Mouse (Mus musculus): ENCODE measurements at regions not wholly inside any gene's neighbourhood (a gene's known extent, or its start where the extent isn't known, plus 50 kb on each side); places are given as distances from the start of the nearest gene placed in this dataset.

- DNase-seq, result no peak
These were observed 204.6 kb upstream of the Tlr4 start for GRCm38 (mm10) chr4:66622650-66623394.

DNA sequence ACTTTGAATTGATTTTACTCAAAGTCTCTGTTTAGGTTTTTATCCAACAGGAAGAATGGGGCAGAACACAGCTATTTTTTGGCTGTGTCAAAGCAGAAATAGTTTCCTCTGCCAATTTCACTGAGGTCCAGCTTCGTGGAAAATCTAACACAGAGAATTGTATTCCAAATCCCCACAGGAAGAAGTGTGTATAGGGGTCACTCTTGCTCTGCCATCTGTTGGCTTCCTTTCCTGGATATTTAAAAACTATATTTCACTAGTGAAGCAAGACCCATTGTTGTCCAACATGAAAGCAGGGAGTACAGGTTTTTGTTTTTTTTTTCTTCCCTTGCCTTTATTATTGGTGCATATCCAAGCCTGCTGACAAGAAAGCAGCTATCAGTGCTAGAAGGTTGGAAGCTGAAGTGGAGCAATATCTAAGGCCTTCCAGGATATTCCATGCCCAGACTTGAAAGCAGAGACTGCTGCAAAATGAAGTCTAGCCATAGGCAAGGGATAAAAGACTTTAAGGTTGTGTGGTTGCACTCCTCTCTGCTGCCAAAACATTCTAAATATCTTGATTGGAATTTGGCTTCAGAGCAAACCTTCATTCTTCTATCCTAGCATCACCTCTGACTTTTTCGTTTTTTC, 208.5 kb upstream of the Tlr4 start:
- DNase-seq, result no peak

DNA sequence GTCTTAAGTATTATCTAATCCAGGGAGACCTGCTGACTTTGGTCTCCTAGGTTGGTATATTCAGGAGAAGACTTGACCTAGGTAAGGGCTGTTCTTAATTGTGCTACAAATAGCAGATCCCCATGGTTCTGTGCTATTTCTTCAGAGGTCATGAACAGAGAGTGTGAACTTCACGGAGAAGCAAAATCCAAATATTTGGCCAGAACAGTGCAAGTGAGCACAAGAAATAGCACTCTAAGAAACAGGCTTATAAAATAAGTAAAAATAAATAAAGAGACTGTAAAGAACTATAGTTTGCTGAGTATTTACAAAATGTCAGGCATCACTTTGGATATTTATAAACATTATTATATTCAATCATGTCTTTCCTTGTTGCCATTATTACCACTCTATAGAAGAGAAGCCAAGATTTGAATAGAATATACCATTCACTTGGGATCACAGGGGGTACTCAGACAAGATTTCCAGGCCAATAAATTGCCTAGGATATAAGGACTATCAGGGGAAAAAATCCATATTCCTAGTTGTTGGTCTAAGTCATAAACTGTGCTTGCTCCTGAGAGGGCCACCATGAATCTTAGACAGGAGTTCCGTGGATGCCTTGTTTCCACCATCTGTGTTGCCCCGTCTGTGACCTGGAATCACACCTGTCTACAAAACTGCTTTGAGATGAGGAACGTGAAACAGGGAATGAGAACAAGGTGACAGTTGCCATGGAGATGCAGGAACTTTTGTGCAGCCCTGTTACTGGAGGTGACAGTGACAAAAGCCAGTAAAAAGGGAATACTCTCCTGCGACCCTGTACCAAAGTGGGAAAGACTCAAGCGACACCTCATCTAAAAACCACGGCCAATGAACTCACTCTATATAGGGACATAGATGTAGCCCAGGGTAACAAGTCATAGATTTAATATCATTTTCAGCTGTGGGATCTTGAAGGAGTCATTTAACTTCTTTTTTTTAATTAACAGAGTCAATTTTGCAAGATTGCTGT, 209.3 kb upstream of the Tlr4 start:
- no peak for DNase-seq

GRCm38 (mm10) chr4:66617101-66617500, 210.3 kb upstream of the Tlr4 start:
- DNase-seq, result no peak

- no peak for DNase-seq
These were observed 200.4 kb upstream of the Astn2 start for GRCm38 (mm10) chr4:66604849-66605248.

DNA sequence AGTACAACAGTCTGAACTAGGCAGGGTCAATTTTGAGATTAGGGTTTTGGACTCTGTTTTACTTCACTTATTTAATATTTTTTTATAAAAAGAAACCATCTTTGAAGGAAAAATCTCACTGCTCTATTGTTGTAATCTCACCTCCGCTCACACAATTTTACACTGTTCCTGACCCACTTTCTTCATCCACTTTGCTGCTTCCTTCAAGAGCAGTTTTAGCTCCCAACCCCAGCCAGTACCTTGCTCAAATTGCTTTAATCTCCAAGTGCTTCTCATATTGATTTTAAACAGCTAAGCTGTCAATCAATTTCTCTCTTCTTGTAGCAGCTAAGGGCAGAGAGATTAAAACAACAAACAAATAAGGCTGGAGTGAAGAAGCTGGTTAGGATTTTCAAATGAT, 194.3 kb upstream of the Astn2 start:
- no peak for DNase-seq

DNA sequence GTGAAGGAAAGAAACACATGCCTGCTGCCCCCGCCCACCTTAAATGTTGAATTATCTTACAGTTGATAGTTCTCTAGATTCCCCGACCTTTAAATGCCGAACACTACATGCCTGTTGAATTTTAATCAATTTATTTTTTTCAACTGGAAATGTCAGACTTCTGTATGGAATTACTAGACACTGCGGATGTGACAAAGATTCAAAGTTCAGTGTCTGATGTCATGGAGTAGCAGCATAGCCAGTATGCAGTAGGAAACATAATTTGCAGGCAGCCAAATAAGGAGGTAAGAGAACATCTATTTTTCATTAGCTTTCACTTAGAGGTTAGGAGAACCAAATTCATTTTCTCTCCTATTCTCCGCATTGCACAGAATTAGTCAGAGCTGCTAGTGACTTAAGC, 182.2 kb upstream of the Astn2 start:
- no peak for DNase-seq

DNA sequence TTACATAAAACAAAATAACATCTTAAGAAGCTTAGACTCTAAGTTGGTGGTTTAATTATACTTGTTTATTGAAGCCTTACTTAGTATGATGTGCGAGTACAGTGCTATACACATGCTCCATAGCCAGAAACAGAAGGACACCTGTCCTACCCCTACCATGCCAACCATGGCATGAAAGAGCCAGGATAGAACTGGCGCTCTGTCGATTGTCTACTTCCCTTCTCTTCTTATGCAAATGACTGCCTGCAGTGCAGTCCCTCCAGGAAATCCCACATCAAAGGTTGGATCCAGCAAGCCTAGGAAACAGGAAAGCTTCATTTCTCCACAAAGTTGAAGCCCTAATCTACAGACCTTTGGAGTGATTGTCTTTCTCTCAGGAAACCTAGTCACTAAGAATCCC, 181.8 kb upstream of the Astn2 start:
- no peak for DNase-seq

GRCm38 (mm10) chr4:66556936-66557335, 152.5 kb upstream of the Astn2 start:
- DNase-seq, result no peak

DNA sequence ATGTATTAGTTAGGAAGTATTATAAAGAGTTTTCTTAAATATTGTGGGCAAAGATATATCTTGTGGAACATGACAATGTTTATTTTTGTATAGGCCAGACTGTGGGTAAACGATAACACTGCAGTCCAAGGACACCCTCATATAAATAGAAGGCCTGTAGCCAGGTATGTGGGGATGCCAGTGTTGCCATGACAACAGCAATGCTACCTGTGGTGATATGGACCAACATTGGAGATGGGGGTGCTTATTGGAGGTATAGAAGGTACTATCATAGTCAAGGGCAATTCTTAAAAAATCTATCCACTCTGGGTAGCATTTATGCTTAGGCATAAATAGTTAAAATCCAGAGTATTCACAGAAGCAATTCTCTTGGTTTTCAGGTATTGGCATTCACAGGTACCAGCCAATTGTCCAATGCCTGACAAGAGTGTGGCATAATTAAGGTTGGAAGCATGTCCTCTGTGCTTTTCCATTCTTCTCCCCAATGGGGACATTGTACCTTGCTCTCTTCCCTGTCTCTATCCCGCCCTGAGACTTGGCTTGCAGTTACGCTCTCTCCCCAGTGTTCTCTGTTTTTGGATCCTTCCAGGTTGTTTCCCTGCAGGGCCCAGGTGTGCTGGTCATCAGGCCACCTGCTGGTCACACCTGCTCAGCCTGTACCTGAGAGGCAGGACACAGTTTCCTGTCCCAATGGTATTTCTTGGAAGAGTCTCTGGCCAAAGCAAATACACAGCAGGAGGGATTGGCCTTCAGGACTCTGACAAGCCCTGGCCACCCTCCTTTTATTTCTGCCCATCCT, 146.1 kb upstream of the Astn2 start:
- DNase-seq, result no peak

- DNase-seq, result no peak
These were observed 138.5 kb upstream of the Astn2 start for GRCm38 (mm10) chr4:66542833-66543436.

DNA sequence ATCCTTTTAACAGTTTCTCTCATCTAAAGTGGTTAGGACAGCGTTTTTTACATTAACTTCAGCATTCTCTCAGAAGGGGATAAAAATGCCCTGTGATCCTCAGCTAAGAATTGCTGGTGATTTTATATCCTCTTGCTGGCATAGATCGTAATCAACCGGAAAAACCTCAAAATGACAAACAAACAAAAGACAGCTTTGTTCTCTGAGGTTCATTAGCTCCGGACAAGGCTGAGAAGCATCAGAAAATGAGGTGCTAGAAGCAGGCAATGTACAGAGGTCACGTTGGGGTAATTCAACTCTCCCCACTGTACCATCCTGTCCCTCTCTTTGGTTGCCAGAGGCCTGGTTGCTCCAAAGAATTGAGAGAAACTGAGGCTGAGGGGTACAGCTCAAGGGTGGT, 120.0 kb upstream of the Astn2 start:
- DNase-seq, result no peak

GRCm38 (mm10) chr4:66523886-66524245, 119.5 kb upstream of the Astn2 start:
- no peak for DNase-seq

DNA sequence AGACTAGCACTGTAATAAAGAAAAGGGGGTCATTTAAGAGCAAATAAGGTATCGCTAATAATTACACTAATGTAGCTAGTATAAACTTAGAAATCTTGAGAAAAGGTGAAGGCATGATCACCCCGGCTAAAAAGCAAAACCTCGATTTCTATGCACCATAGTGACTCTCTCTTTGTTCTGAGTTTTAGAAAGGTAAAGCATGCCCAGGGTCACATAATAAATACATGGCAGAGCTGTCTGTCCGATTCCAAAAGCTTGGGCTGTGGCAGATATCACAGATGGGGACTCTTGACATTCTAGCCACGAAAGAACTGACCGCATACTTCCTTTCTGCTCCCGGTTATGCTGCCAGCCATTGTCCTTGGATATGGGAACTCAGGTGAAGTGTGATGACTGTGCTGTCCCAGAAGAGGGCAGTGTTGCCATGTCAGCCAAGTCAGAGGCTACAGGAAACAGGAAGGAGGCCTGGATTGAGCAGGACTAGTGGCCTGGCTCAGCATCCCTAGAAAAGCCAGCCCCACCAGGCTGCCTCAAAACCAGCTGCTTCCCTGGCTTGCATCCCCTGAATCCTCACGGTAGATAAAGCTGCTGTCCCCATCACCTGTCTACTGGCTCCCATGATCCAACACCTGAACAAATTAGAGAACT, 119.0 kb upstream of the Astn2 start:
- no peak for DNase-seq

DNA sequence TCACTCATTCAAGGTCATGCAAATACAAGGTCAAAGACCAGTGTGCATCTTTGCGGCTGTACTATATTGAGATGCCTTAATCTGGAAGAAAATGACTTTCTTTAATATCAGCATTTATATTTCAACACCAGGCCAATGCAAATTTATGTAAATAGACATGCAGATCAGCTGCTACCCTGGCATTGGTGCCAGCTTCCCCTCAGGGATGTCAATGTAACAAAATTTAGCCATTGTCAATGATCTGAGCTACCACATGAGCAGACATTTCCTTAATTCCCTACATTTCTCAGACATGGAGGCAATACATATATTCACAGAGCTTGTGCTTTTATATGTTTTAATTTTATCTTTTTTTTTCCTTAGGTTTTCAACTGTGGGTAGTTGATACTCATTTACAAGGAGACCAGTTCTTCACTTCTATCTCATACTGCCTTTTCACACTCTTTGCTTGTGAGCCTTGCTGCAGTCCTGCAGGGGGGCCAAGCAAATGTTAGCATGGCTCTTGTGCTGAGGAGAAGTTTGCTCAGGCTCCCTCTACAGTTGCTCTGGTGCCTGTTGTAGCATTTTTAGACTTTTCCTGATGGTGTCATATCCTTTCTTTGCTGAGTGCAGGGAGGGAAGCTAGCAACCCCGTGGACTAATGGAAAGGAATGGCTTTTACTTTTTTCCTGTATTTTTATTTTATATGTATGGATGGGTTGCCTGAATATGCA, 117.8 kb upstream of the Astn2 start:
- DNase-seq, result no peak

DNA sequence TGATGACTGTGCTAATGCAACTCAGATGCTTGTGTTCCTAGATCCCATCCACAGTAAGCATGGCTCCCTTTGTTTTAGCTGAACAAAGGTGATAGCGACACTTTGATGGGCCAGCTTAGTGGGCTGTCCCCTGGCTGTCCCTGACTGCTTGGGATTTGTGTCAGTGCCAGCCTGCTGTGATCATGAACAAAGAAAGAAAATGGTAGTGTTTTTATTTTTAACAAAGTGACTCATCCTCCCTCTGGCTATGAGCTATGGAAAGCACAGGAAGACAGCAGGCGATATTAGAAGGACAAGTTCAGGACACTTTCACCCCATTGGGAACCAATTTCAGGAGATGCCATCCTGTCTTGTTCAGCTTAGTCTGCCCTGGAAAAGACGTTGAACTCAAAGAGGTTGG, 116.4 kb upstream of the Astn2 start:
- DNase-seq, result no peak

DNA sequence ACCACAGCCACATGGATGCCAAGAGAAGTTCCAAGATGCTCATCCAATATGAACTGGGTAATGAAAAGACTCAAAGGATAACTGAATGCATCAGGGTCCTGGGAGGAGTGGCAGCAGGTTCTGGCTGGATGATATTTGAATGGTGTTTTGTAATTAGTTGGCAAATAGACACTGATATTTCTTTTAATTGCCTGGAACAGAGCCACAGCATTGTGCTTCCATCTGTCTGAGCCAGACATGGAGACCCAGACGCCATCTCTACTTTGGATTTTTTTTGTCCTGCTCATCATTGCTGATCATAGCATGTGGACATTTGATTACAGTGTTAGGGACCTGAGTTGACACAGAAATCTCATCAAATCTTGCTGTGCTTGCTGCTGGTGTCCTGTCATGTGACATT, 111.4 kb upstream of the Astn2 start:
- no peak for DNase-seq

DNA sequence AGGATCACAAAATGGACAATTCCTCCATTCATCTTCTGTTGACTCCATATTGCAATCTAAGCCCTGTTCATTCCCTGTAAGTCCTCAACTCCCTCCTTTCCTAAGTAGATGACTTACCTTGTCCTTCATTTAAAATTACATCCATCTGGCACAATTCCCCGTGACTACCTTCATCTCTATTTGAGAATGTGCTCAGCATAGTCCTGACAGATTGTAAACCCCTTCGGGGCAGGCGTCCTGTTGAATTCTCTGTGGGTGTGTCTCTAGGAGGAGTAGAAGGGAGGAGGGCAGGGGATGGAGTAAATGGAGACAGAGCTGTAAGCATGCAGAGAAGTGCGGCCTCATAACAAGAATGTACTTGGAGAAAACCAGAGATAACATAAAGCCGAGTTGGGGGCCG, 79.1 kb upstream of the Astn2 start:
- no peak for DNase-seq

DNA sequence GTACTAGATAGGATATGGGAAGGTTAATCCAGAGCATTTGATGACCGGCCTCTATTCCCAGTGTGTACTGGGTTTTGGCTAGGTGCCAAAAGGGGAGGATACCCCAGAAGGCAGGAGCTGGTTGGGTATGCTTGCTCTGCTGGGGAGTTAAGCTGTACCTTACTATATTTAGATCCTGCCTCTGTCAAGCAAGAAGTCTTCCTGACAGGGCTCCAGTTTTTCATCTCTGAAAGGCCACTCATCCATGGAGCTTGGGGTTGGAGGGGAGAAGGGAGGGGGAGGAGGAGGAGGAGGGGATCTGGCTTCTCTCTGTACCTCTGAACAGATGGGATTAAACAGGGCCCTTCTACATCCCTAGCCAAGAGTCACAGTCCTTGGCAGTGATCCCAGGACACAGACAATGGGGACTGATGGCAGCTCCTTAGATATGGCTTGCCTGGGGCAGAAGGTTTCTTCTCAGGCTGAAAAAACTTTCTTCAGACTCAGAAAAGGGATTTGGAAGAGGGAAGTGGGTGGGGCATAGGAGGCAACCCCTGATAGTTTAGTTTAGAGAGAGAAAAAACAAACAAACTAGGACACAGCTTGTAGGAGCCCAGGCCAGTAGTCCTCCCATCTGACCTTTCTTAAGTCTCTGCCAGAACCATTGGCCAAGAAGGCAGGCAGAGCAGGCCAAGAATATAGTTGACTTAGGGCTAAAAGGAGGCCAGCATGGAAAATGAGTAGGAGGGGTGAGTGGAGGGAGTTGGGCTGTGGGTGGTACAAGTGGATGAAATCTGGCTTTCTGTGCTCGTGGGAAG, 78.3 kb upstream of the Astn2 start:
- peak; percentile 62 for DNase-seq

All from gastrocnemius, postnatal 25 days (tissue).